In genomic region chr4:130702835-130703535, GRCm38 (mm10) we compare ENCODE assay signal across 19 mouse cellular contexts. TPM values are rescaled to one million over a fixed set of nuclear protein-coding genes. Genes with fewer than 3 reads are reported as not detected.
A peak's percentile ranks its signal among the peaks of the same experiment; 100 is the strongest.
DNase-seq lines count a peak whose midpoint lies in the region; ATAC-seq and TF ChIP-seq lines count a peak whose summit lies in the region.
"Had no signal": no experiment of that assay in that cellular context is flagged by ENCODE, and none has a peak within 500 bp of the region (broad histone marks: within the 10 kb centered on the region; RNA-seq: fewer than 3 reads in every experiment).

No protein-coding gene starts in this region.

- no peak for DNase-seq in heart, adult 8-10 months (ENCODE audit: low spot score)
- peak; percentile 36 for DNase-seq in kidney, postnatal 14 days
- DNase-seq in kidney, adult 18-20 months, result no peak
- DNase-seq in 416B (ENCODE audit: low read depth), result peak; percentile 42
- DNase-seq in liver, embryonic 14.5 days (ENCODE audit: low read depth in 3 of 3, low spot score in 3 of 3), result no peak
- DNase-seq in cerebellum, adult 9-11 months, result no peak
- DNase-seq: adrenal gland, adult 8-10 months; cerebellum, adult 8-10 months; kidney, postnatal 4 days; layer of hippocampus, adult 9-11 months; thymus, postnatal 36 days had no signal

- H3K9me3 ChIP-seq in heart, embryonic 15.5 days (replicated peaks), result no peaks in the 10 kb centered on the region
- H3K9me3 ChIP-seq in liver, embryonic 14.5 days (ENCODE audit: control insufficient read depth, low read length), result no peaks in the 10 kb centered on the region
- H3K9me3 ChIP-seq: embryonic facial prominence, embryonic 10.5 days; limb, embryonic 10.5 days; midbrain, embryonic 12.5 days; neural tube, embryonic 12.5 days had no signal

- peaks cover 23% of the 10 kb centered on the region for H3K4me1 ChIP-seq in heart, embryonic 15.5 days (replicated peaks)
- H3K4me1 ChIP-seq in liver, embryonic 14.5 days (replicated peaks; ENCODE audit: control insufficient read depth in 2 of 2, insufficient read depth in 2 of 2, low read length in 1 of 2), result peaks cover 43 to 48% of the 10 kb centered on the region in 2 experiments
- H3K4me1 ChIP-seq: embryonic facial prominence, embryonic 10.5 days; limb, embryonic 10.5 days; neural tube, embryonic 12.5 days had no signal

- TF ChIP-seq EP300 in liver, embryonic 14.5 days (IDR thresholded peaks at IDR 0.05; ENCODE audit: low read depth), result no peak

- H3K27me3 ChIP-seq in heart, embryonic 15.5 days, result no peaks in the 10 kb centered on the region
- no peaks in the 10 kb centered on the region for H3K27me3 ChIP-seq in liver, embryonic 14.5 days (ENCODE audit: control insufficient read depth, insufficient read depth, low read length)
- H3K27me3 ChIP-seq: CH12.LX; midbrain, embryonic 12.5 days; neural tube, embryonic 12.5 days had no signal

- WGBS in heart, embryonic 15.5 days, result 70% methylated on average over 3 of the region's 3 CpGs
- WGBS in liver, embryonic 14.5 days (ENCODE audit: insufficient replicate concordance), result 74% methylated on average over 3 of the region's 3 CpGs

- H3K27ac ChIP-seq in heart, embryonic 15.5 days, result 0 out of 2 replicates have a peak overlapping the region, but pooled peaks have one; percentile 6
- peak overlapping the region; percentile 23; the same call in 1 of the 2 replicates for H3K27ac ChIP-seq in liver, embryonic 14.5 days
- H3K27ac ChIP-seq: embryonic facial prominence, embryonic 10.5 days; left cerebral cortex, adult 2 months; limb, embryonic 10.5 days; midbrain, embryonic 12.5 days; neural tube, embryonic 12.5 days had no signal

- TF ChIP-seq CTCF in liver, embryonic 14.5 days (IDR thresholded peaks at IDR 0.05; ENCODE audit: low read depth), result no peak

- no peak overlapping the region for H3K9ac ChIP-seq in heart, embryonic 15.5 days
- H3K9ac ChIP-seq in liver, embryonic 14.5 days (replicated peaks), result no peak overlapping the region; the same call in 1 of the 2 replicates
- H3K9ac ChIP-seq: midbrain, embryonic 12.5 days; neural tube, embryonic 12.5 days had no signal

- H3K4me3 ChIP-seq in heart, embryonic 15.5 days, result no peak overlapping the region
- H3K4me3 ChIP-seq in liver, embryonic 14.5 days (ENCODE audit: insufficient read depth in 1 of 2, low read depth in 2 of 2, low read length in 2 of 2), result no peak overlapping the region
- H3K4me3 ChIP-seq: embryonic facial prominence, embryonic 10.5 days; left cerebral cortex, adult 2 months; limb, embryonic 10.5 days; midbrain, embryonic 12.5 days; neural tube, embryonic 12.5 days had no signal

- H3K36me3 ChIP-seq in heart, embryonic 15.5 days, result peaks cover 11% of the 10 kb centered on the region
- H3K36me3 ChIP-seq in liver, embryonic 14.5 days (replicated peaks; ENCODE audit: control insufficient read depth, insufficient read depth, low read depth), result peaks cover 45% of the 10 kb centered on the region

- no peak for ATAC-seq in heart, embryonic 15.5 days (replicated peaks; ENCODE audit: insufficient number of reproducible peaks, insufficient read depth, low FRiP score, low read depth)
- ATAC-seq in liver, embryonic 14.5 days (ENCODE audit: insufficient read depth), result no peak
- ATAC-seq in granulocyte monocyte progenitor cell, adult 5-6 weeks (replicated peaks; ENCODE audit: poor library complexity, severe bottlenecking), result no peak

- no peak overlapping the region for H3K4me2 ChIP-seq in heart, embryonic 15.5 days
- H3K4me2 ChIP-seq in liver, embryonic 14.5 days (ENCODE audit: low read depth), result no peak overlapping the region
- H3K4me2 ChIP-seq: midbrain, embryonic 12.5 days; neural tube, embryonic 12.5 days had no signal

RNA-seq across cellular contexts. Expression of gene Pum1, which starts 39.9 kb away (rescaled TPM):
- polyA plus RNA-seq in heart, embryonic 15.5 days (2015; fragmentation: Nextera tagmentation; extraction: Ambion mirVana), result 46.8 and 57.9 TPM in 2 replicates
- total RNA-seq in heart, adult 8-10 months (2022), result 10 to 100 TPM; 53.7 to 65.4 (median 60.3) TPM
- 15.2 and 17.9 TPM in 2 replicates for polyA plus RNA-seq in liver, embryonic 14.5 days (2012; rRNA removed)
- 23.1 and 26.8 TPM in 2 replicates for polyA plus RNA-seq in liver, embryonic 14.5 days (2014; fragmentation: Nextera tagmentation; extraction: Ambion mirVana)
- total RNA-seq in granulocyte monocyte progenitor cell, adult 5-6 weeks (2014; fragmentation: Nextera tagmentation), result 46.9 and 56.5 TPM in 2 replicates
- 40.2 and 43.3 TPM in 2 replicates for total RNA-seq in granulocyte monocyte progenitor cell, adult 5-6 weeks (2017)

Comparison
In these comparisons a context has a peak if more than half of its experiments do, and no peak if none do; other contexts are left out.
1. DNase-seq: peak in kidney, postnatal 14 days (single experiment) and 416B (single experiment); none in heart, adult 8-10 months (single experiment), kidney, adult 18-20 months (single experiment), liver, embryonic 14.5 days (0 of 3) and cerebellum, adult 9-11 months (single experiment).